Mouse (Mus musculus): ENCODE measurements around the gene Napb. TPM values are rescaled to one million over a fixed set of nuclear protein-coding genes. Genes with fewer than 3 reads are reported as not detected.
A peak's percentile ranks its signal among the peaks of the same experiment; 100 is the strongest.

Napb gene
- polyA plus RNA-seq, 1 experiment from 2014 or later: 2.4 TPM

DNA sequence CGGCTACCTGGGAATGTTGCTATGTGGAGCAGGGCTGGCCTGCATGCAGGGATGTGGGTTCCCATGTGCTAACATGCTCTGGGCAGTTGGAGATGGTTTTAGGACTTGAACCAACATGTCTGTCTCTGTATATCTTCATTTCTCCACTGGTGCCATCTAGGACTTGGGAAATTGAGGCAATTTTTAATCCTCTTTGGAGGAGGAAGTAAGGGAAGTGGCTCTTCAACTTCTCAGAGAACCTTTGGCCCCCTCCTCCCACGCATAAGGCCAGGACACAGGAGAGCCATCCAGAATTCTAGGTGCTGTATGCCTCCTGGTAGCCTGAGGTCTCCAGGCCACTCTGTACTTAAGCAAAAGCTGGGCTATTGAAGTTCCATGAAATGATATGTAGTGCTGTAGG, 47.3 kb downstream of the Napb start:
- Histone ChIP-seq H3K27ac (ENCODE audit: low read depth, low read length) (no peak overlapping the region; the same call in 1 of the 2 replicates), H3K4me2 (replicated peaks; ENCODE audit: low read depth) (no peak overlapping the region), H3K27me3 (replicated peaks; ENCODE audit: control insufficient read depth, insufficient read depth, low read length) (no peaks in the 10 kb centered on the region), H3K9ac (ENCODE audit: low read depth, low read length) (no peak overlapping the region), H3K9me3 (ENCODE audit: control insufficient read depth) (no peaks in the 10 kb centered on the region), H3K4me3 (ENCODE audit: low read depth, low read length) (no peak overlapping the region), H3K36me3 (ENCODE audit: control insufficient read depth, insufficient read depth) (peaks cover 33% of the 10 kb centered on the region), H3K4me1 (replicated peaks; ENCODE audit: control insufficient read depth, insufficient read depth, low read length) (no peaks in the 10 kb centered on the region)
- TF ChIP-seq CTCF (IDR thresholded peaks at IDR 0.05; ENCODE audit: low read depth): no peak
- WGBS: 89% methylated on average over 2 of the region's 2 CpGs
- ATAC-seq: no peak

DNA sequence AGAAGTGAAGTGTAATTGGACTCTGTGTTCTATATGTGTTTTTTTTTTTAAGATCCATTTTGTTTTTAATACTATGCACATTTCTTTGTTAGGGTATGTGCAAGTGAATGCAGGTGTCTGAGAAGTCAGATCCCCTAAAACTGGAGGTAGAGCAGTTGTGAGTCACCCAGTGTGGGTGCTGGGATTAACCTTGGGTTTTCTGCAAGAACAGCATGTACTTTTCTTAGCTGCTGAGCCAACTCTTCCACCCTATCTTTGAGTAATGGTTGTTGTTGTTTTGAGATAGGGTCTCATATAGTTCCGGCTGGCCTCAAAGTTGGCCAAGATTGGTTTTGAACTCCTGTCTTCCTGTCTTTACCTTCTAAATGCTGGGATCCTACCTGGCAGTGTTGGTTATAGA, 49.2 kb downstream of the Napb start:
- Histone ChIP-seq H3K4me2 (replicated peaks; ENCODE audit: low read depth) (no peak overlapping the region), H3K27me3 (replicated peaks; ENCODE audit: control insufficient read depth, insufficient read depth, low read length) (no peaks in the 10 kb centered on the region), H3K36me3 (ENCODE audit: control insufficient read depth, insufficient read depth) (peaks cover 26% of the 10 kb centered on the region), H3K9ac (ENCODE audit: low read depth, low read length) (no peak overlapping the region), H3K9me3 (ENCODE audit: control insufficient read depth) (no peaks in the 10 kb centered on the region), H3K4me1 (replicated peaks; ENCODE audit: control insufficient read depth, insufficient read depth, low read length) (peaks cover 6% of the 10 kb centered on the region; the same call in 1 of the 2 replicates), H3K4me3 (ENCODE audit: low read depth, low read length) (no peak overlapping the region), H3K27ac (ENCODE audit: low read depth, low read length) (no peak overlapping the region)
- 77% methylated on average over 1 of the region's 1 CpGs for WGBS
- no peak for TF ChIP-seq CTCF (IDR thresholded peaks at IDR 0.05; ENCODE audit: low read depth)
- ATAC-seq: no peak

GRCm38 (mm10) chr2:148681461-148681891, 50.8 kb downstream of the Napb start:
- peak overlapping the region; percentile 87 for H3K27ac ChIP-seq (ENCODE audit: low read depth, low read length)
- peak; percentile 46 for ATAC-seq
- 4% methylated on average over 17 of the region's 17 CpGs for WGBS
- TF ChIP-seq CTCF (IDR thresholded peaks at IDR 0.05; ENCODE audit: low read depth): peak; percentile 75
- H3K36me3 ChIP-seq (ENCODE audit: control insufficient read depth, insufficient read depth): peaks cover 27% of the 10 kb centered on the region
- no peaks in the 10 kb centered on the region for H3K9me3 ChIP-seq (ENCODE audit: control insufficient read depth)
- peaks cover 6% of the 10 kb centered on the region; the same call in 1 of the 2 replicates for H3K4me1 ChIP-seq (replicated peaks; ENCODE audit: control insufficient read depth, insufficient read depth, low read length)
- H3K9ac ChIP-seq (ENCODE audit: low read depth, low read length): peak overlapping the region; percentile 87
- H3K4me2 ChIP-seq (replicated peaks; ENCODE audit: low read depth): peak overlapping the region; percentile 87
- no peaks in the 10 kb centered on the region for H3K27me3 ChIP-seq (replicated peaks; ENCODE audit: control insufficient read depth, insufficient read depth, low read length)
- peak overlapping the region; percentile 85 for H3K4me3 ChIP-seq (ENCODE audit: low read depth, low read length)

- Histone ChIP-seq H3K9ac (ENCODE audit: low read depth, low read length) (peak within 1 kb of the TSS; percentile 87), H3K4me2 (replicated peaks; ENCODE audit: low read depth) (peak within 1 kb of the TSS; percentile 87), H3K4me3 (ENCODE audit: low read depth, low read length) (peak within 1 kb of the TSS; percentile 85), H3K9me3 (ENCODE audit: control insufficient read depth) (no peaks in the 10 kb centered on the region), H3K4me1 (replicated peaks; ENCODE audit: control insufficient read depth, insufficient read depth, low read length) (peaks cover 6% of the 10 kb centered on the region; the same call in 1 of the 2 replicates), H3K36me3 (ENCODE audit: control insufficient read depth, insufficient read depth) (peaks cover 29% of the 10 kb centered on the region), H3K27ac (ENCODE audit: low read depth, low read length) (peak within 1 kb of the TSS; percentile 87), H3K27me3 (replicated peaks; ENCODE audit: control insufficient read depth, insufficient read depth, low read length) (no peaks in the 10 kb centered on the region)
- under 1% methylated on average over 39 of the region's 39 CpGs for WGBS
- TF ChIP-seq CTCF (IDR thresholded peaks at IDR 0.05; ENCODE audit: low read depth): peak; percentile 43
- ATAC-seq: peak; percentile 92
Observed at GRCm38 (mm10) chr2:148680775-148681291, 51.4 kb downstream of the Napb start, which contains the start of gene Gzf1. Gzf1 (plus strand) TSS chr2:148681023.

- ATAC-seq: peak; percentile 46
- no peak for TF ChIP-seq CTCF (IDR thresholded peaks at IDR 0.05; ENCODE audit: low read depth)
- peak overlapping the region; percentile 26; the same call in 1 of the 2 replicates for H3K9ac ChIP-seq (ENCODE audit: low read depth, low read length)
Observed at GRCm38 (mm10) chr2:148679346-148679745, 52.9 kb downstream of the Napb start.

DNA sequence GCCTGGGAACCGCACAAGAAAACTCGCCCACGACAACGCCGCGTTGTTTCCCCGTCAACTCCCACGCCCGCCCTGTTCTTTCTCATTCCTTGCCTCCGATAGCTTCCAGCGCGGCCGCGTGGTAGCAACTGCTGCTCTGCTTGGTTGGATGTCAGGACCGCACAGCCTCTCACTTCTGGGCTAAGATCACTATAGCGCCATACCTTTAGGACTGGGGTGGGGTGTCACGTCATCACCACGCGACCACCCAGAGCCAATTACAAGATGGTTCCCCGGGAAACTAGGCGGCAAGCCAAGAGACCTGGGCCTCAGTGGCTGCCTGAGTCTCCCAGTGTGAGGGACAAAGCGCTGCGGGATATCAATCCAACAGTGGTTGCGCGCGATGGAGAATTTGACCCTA, 54.5 kb downstream of the Napb start:
- H3K36me3 ChIP-seq (ENCODE audit: control insufficient read depth, insufficient read depth): peaks cover 21% of the 10 kb centered on the region
- H3K27ac ChIP-seq (ENCODE audit: low read depth, low read length): no peak overlapping the region
- H3K27me3 ChIP-seq (replicated peaks; ENCODE audit: control insufficient read depth, insufficient read depth, low read length): no peaks in the 10 kb centered on the region
- WGBS: 24% methylated on average over 26 of the region's 26 CpGs
- H3K4me1 ChIP-seq (replicated peaks; ENCODE audit: control insufficient read depth, insufficient read depth, low read length): peaks cover 10% of the 10 kb centered on the region; the same call in 1 of the 2 replicates
- peak overlapping the region; percentile 54 for H3K4me2 ChIP-seq (replicated peaks; ENCODE audit: low read depth)
- ATAC-seq: no peak
- peak overlapping the region; percentile 22; the same call in 1 of the 2 replicates for H3K4me3 ChIP-seq (ENCODE audit: low read depth, low read length)
- no peaks in the 10 kb centered on the region for H3K9me3 ChIP-seq (ENCODE audit: control insufficient read depth)
- H3K9ac ChIP-seq (ENCODE audit: low read depth, low read length): no peak overlapping the region
- no peak for TF ChIP-seq CTCF (IDR thresholded peaks at IDR 0.05; ENCODE audit: low read depth)

More at GRCm38 (mm10) chr2:148679346-148679745, 52.9 kb downstream of the Napb start:
- Histone ChIP-seq H3K9me3 (ENCODE audit: control insufficient read depth) (no peaks in the 10 kb centered on the region), H3K4me2 (replicated peaks; ENCODE audit: low read depth) (peak overlapping the region; percentile 87), H3K4me3 (ENCODE audit: low read depth, low read length) (peak overlapping the region; percentile 9; the same call in 1 of the 2 replicates), H3K27ac (ENCODE audit: low read depth, low read length) (peak overlapping the region; percentile 71), H3K4me1 (replicated peaks; ENCODE audit: control insufficient read depth, insufficient read depth, low read length) (peaks cover 6% of the 10 kb centered on the region; the same call in 1 of the 2 replicates), H3K36me3 (ENCODE audit: control insufficient read depth, insufficient read depth) (peaks cover 30% of the 10 kb centered on the region), H3K27me3 (replicated peaks; ENCODE audit: control insufficient read depth, insufficient read depth, low read length) (no peaks in the 10 kb centered on the region)
- 5% methylated on average over 9 of the region's 9 CpGs for WGBS
